Mouse (Mus musculus): ENCODE measurements around the gene Ankrd34c.

The Ankrd34c gene

DNA sequence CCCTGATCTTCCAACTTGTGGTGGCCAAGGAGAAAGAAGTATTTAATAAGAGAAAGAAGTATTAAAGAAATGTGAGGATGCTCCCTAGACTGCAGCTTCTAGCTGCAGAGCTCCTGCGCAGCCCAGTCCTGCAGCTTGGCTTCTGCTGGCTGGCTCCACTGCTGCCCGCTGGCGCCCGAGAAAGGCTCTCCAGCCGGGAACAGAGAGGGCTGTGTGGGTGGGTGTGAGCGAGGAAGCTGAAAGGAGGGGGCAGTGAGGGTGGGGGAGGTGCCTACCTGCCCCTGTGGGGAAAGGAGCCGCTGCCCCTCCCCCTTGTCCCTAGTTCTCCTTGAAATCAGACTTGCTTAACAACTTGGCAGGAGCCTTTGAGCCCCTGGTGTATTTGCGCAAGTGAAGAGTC lies at the start of gene Ankrd34c:
Ankrd34c (minus strand) TSS at position 181 of the 400 bp plus-strand sequence.
- in situ Hi-C loops (cut with MboI, MseI) = no loop called here

DNA sequence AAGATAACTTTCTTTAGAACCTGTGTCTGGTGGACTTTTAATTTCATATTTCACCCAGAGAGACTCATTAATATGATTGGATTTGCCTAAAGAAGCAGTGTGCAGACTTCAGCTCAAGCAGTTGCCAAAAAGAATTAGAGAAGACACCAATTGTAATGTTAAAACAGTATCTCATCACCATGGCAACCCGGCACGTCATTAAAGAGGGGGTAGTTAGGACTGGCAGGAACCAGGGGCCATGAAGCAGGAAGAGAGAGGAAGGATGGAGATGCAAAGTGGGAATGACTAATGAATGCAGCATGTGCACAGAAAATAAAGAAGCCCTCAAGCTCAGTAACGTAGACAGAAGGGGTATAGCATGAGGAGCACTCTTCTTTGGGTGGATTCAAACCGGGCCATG lies 49.3 kb upstream of the Ankrd34c start:
- in situ Hi-C loops (cut with MboI, MseI) = no loop called here

DNA sequence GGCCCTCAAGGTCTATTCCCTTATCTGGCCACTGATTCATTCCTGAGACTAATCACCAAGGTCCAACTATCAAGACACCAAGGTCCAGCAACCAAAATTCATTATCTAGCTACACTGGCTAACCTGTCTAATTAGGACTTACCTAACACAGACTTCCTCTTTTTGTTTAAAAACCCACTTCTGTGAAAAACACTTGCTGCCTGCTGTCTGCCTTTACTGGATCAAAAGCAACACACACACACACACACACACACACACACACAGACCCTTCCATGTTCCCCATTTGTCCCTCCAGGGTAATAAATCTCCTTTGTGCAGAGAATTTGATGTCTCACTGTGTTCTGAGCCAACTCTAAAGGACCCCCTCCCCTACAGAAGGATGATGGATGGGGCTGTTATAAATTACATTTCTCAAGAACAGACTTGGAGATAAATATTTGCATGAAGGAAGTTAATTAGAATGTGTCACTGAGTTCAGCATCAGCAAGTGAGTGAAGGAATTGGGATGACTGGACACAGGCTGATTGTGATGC lies 43.2 kb upstream of the Ankrd34c start:
- in situ Hi-C loops (cut with MboI, MseI) = no loop called here

DNA sequence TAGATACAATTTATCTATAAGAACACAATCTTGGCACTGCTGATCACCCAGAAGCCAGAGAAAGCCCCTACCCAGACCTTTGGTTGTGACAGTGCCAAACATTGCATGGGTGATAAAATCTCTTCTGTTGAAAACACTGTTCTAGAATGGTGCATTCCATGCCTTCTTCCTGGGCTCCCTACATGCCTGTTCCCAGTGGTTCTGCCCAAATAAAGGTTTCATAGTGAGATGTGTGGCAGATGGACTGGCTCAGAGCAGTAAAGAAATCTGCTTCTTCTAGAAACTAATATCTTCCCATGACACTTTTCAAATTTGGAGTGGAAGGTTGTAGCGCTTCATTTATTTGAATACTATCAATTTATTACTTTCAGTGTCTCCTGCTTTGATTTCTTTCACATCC lies 41.0 kb upstream of the Ankrd34c start:
- in situ Hi-C loops (cut with MboI, MseI) = no loop called here

DNA sequence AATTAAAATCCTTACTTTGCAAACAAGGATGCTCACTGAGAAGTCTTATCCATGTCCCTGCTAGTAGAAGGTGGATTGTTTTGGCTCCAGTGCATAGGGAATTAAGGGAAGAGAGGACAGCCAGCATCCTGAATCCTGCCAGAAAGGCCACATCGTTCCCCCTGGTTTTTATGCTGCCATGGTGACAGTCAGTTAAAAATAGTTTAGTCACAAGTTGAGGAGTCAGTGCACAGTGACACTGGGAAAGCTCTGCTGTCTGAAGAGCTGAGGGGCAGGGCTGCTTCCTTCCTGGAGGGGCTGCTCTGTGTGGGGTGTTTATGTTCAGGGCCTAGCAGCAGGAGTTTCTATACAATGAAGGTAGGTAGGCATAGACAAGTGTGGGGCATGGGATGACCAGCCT lies 32.9 kb upstream of the Ankrd34c start:
- in situ Hi-C loops (cut with MboI, MseI) = no loop called here

DNA sequence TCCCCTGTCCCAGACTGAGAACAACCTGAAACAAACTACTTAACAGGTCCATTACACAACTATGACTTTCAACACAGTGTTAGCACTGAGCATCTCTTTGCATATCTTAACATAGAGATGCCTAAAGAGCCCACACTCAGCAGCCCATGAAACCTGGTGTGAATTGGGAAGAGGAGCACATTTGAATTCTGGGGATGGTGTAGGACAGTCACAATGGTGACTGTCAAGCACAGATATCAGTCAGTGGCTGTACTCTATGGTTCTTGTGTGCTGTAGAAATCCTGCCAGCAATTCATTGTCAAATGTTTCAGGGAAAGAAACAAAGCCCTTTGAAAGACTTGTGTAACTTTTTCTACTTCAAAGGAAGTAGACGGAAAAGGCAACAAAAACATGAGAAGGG lies 23.7 kb upstream of the Ankrd34c start:
- in situ Hi-C loops (cut with MboI, MseI) = loop anchor here in 1 of 2 experiments (5.0 kb wide), 1 partner anchor 35 kb away; no protein-coding TSS in a partner anchor

DNA sequence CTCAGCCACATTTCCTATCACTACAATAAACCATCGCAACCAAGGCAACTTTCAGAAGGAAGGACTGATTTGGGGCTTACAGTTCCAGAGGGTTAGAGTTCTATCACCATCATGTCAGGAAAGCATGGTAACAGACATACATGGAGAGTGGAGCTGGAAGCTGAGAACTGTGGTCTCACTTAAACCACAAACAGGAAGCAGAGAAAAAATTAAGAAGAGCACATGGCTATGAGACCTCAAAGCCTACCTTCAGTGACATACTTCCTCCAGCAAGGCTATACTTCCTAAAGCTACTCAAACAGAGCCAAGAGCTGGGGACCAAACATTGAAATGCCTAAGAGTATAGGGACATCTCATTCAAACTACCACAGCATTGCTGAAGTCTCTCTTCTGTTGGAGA lies 20.3 kb upstream of the Ankrd34c start:
- in situ Hi-C loops (cut with MboI, MseI) = no loop called here

DNA sequence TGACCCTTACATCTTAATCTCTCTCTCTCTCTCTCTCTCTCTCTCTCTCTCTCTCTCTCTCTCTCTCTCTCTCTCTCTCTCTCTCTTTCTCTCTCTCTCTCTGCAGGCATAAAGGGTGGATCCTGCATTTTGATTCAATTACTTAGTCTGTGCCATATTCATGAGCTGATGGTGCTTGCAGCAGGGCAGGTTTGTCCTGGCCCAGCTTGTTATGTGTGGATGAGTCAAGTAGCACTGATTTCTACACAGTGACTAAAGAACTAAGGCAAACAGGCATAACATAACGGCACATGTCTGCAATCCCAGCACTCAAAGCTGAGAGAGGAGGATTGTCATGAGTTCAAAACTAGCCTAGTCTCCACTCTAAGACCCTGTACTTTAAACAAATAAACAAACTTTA lies 19.9 kb upstream of the Ankrd34c start:
- in situ Hi-C loops (cut with MboI, MseI) = no loop called here

DNA sequence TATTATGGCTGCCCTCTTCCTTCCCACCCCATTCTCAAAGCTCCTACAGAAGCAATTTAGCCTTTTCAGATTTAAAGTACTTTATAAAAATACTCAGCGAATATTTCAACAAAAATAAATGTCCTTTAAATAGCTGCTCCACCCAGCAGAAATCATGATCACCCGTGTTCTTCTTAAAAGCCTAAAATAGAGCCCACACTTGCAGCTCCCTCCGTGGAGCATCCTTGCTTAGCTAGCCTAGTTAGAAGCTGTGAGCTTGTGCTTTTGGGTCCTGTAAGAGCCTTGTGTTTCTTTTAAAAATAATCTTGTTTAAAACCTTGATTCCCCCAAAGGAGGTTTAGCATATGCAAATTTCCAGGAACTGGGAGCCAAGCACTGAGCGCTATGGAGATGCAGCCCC lies 19.3 kb upstream of the Ankrd34c start:
- in situ Hi-C loops (cut with MboI, MseI) = no loop called here

DNA sequence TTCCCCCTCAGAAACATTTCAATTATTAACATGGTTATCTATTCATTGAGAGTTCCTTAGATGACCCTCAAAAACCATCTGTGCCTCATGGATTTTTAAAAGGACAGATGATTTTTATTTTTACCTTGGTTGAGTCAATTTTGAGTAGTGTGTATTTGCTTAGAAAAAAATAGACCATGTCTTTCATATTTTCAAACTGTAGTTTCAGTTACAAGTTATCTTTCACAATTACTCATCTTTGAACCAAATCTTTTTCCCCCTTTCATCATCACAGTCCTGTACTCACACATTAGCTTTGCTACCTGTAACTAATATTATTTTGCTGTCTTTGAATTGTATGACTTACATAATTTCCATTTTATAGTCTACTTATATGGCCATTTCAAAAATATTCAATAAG lies 1.8 kb upstream of the Ankrd34c start:
- in situ Hi-C loops (cut with MboI, MseI) = no loop called here

DNA sequence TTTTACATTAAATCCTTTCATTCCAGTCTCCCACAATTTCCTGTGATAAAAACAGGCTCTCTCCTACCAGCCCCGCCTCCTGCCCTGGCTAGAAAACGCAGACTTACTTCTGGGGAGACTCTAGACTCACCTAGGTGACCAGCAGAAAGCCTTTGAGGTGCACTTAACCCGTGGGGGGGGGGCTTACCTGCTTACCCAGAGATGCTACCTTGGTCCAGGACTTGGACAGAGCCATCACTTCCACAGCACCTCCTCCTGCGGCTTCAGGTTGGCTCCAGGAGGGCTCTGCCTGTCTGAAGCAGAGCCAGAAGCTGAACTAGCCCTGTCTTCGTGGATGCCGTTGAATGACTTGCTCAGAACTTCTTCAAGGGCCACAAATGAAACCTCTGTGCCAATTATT lies 387 bp downstream of the Ankrd34c start:
- in situ Hi-C loops (cut with MboI, MseI) = no loop called here

DNA sequence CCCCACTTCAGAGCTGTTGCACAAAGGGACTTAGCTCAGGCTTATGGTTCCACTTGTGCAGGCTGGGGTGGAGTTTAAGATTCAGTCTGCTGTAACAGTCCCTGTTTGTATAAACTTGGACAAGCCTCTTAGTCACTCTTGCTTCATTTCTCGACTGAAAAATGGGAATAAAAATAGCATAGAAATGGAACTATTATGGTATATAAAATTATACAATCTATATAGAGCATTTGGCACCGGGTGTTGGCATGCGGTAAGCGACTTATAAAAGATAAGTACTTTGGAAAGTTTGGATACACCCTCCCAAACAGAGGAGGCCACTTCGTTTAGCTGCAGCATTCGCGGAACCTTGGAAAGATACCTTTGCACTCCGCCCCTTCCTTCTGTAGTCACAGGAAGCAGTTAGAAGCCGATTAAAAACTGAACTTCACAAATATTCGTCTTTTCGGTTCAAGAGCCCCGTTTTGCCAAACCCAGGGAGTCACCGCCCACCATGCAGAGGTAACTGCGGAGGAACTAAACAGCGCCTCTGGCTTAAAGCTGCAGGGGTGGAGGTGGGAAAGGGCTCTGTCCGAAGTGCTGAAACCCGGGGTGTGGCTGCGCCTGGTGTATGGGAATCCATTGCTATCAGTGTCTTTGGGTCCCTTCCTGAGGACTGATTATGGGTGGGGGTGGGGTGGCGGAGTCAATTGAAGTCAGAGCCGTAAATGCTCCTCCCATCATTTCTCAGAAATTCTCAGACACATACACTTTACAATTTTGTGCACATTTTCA lies 1.2 kb downstream of the Ankrd34c start:
- in situ Hi-C loops (cut with MboI, MseI) = no loop called here

DNA sequence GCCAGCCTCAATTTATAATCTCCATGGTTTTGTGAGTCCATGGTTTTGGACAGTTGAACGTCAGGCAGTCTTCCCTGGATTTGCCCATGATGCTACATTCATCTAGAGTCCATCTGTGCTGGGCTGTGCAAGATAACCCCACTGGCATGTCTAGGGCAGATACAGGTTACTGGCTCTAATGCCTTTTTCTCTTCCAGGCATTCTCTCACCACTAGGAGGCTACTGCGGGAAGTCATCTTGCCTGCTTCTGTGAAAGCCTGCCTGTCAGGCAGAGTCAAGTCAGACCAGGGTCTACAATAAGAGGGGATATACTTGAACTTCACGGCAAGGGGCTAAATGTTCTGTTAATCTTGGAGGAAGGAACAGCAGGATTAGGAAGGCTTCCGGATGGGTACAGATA lies 31.4 kb downstream of the Ankrd34c start:
- in situ Hi-C loops (cut with MboI, MseI) = no loop called here

DNA sequence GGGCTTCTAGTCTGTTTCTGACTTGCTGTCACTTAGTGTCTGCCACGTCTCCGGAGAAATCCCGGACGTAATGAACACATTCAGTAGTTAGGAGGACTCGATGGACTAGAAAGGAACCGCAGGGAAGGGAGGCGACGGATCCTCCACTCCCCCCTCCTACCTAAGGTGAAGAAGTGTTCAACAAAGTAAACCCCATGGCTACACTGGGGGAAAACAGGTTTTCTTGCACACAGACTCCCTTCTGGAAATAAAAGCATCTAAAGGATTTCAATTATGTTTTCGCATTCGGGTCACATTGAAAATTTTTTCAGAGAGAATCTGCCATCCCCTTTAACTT lies 33.1 kb downstream of the Ankrd34c start:
- in situ Hi-C loops (cut with MboI, MseI) = no loop called here

DNA sequence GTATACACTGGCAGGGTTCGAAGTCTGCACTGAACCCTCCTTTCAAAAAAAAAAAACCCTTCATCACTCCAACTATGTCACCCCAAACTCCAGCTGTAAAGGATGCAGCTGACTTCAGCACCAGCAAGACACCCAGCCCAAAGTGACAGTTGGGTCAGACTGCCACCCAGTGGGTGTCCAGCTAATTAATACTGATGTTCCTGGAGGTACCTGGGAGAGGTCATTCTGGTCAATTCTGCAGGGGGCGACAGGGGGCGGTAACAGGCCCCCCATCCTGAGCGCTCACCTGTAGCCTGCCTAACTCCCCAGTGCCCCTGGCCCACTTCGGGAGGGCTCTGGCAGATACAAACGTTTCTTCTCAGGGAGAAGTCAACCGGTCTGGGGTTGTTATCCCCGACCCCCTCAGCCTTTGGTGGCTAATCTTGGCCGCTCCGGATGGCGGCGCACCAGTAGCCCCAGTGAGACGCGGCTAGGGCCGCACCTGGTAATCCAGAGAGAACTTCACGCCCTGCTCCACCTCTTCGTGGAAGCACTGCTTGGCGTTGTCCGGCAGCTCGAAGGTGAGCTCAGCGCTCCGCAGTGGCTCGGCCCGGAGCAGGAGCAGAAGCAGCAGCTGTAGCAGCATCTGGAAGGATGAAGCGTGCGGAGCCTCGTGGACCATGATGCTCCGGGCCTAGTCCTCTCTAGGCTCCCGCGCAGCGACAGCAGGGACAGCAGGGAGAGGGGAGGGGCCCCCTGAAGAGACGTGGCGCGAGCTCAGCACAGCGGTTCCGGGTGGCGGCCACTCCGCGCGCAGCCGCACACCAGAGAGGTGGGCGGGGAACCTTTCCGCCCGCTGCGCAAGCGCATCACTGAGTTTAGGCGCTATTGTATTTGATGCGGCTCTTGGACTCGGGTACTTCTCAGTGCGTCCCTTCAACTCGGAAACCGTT lies 33.7 kb downstream of the Ankrd34c start, which contains the start of gene Tmed3:
Tmed3 (minus strand) TSS at position 804 of the 932 bp plus-strand sequence.
- in situ Hi-C loops (cut with MboI, MseI) = no loop called here

DNA sequence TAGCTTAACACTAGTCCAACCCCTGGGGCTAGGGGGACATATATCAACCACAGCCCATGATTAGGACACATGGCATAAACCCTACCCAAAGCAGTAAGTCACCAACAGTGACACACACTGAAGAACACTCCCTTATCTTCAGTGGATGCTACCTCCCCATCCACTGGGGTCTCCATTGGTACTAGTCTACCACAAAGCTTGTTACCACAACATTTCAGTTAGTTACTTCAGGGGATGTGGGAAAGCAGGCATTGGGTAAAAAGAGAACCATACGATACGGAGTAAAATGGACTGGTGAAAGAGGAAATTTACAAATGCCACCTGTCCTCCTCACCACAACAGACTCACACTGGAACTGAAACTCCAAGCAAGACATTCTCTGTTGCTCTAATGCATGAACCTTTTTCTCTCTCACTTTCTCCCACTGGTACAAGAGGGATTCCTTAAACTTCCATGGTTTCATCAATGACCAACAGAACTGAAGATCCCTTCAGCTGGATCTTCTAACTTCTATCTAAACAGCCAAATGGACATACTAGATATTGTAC lies 37.3 kb downstream of the Ankrd34c start:
- in situ Hi-C loops (cut with MboI, MseI) = no loop called here

DNA sequence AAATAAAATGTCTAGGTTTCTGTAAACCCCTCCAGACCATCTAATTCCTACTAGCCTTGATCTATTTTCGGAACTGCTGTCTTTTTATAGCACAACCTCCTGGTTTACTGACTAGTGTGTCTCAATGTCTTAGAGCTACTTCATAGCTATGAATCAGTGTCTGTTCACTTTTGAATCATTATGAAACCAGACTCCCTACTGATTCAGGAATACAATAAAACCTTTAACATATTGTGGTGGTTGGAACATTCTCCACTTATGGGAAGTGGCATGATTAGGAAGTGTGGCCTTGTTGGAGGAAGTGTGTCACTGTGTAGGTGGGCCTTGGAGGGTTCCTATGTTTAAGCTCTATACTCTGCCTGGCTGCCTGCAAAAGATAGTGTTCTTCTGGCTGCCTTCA lies 43.1 kb downstream of the Ankrd34c start:
- in situ Hi-C loops (cut with MboI, MseI) = loop anchor here in 1 of 2 experiments (10.0 kb wide), 1 partner anchor 480 kb away; the partner anchor contains the start of gene Mthfs

DNA sequence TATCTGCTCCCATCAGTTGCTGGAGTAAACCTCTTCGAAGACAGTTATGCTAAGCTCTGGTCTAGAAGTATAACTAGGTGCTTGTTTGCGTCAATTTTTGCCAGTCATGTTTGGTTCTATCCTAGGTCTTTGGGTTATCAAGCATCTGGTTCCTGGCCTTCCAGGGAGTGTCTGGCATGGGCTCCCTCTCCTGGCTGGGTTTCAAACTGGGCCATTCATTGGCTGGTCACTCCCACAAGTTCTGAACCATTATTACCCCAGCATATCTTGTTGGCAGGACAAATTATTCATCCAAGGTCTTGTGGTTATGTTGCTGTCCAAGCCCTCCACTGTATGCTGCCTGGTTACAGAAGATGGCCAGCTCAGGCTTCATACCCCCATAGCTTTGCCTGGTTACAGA lies 44.6 kb downstream of the Ankrd34c start:
- in situ Hi-C loops (cut with MboI, MseI) = loop anchor here in 1 of 2 experiments (10.0 kb wide), 1 partner anchor 479 kb away; the partner anchor contains the start of gene Mthfs

DNA sequence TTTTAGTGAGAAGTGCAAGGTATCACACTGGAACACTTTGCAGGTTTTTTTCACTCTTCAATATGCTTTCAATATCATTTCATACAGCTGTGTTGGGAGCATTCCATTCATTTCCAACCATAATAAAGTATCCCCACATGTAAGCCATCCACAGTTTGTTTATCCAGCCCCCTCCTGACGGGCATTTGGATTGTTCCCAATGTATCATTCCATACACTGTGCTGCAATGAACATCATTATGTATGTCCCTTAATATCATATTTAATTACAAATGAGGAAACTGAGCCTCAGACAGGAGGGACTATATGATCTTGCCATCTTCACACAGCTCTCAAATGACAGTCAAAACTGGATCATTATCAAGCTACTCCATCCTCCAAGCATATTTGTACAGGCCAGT lies 49.1 kb downstream of the Ankrd34c start:
- in situ Hi-C loops (cut with MboI, MseI) = no loop called here

DNA sequence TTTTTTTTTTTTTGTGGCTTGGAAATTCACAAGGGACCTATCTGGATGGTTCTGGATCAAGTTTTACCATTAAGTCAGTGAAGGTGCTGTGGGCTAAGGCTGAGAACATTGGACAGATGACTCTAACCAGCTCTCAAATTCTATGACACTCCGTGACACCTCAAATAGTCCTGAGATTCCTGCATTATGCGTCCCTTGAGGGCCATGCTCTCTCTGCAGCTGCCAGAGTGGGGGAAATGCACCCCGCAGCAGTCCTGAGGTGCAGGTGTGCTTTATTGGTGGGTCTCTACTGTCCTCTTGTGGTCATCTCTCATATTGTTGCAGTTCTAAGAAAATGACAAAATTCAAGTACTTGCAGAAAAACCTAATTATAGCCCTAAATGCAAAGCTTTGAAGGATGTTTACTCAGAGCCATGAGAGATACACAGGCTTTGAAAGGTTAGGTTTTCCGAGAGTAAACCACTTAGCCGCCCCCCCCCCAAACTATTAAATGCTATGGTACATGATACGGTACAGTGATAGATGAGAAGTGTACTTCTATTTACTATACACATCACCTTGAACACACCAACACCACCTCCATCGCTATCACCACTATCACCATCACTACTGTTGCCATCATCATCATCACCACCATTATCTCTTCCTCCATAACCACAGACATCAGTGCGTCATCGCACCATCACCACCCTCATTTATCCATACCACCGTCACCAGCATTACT lies 50.6 kb downstream of the Ankrd34c start:
- in situ Hi-C loops (cut with MboI, MseI) = no loop called here

DNA sequence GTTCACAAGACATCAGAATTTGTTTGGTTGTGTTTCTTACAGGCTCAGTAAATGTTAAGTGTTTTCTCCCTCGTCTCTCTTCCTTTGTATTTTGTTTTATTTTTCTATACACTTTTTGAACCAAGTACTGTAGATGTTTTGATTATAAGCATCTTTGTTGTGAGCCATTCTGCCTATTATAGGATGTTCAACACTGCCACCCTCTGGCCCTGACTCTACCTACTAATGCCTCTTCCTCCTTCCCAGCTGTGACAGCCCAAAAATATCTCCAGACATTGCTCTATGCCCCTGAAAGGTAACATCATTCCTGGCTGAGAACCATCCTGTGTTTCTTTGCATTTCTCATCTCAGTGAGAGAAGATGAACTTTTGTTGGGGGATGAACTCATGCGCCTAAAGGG lies 52.0 kb downstream of the Ankrd34c start:
- in situ Hi-C loops (cut with MboI, MseI) = no loop called here
